Mouse (Mus musculus) liver, adult 2 months (tissue): ENCODE measurements around the gene Sh3pxd2a. TPM values are rescaled to one million over a fixed set of nuclear protein-coding genes. Genes with fewer than 3 reads are reported as not detected.

Source experiments
- DNase-seq: peaks from one replicate; pipeline ENCODE4 v3.0.0-alpha.2; 2011; ENCODE audit warnings: low read depth, low spot score; ENCODE audit errors: extremely low read depth
- H3K27ac ChIP-seq: fragments of 200-500 bp; replicated peaks from 2 replicates; pipeline ENCODE4 v1.5.1; 2012; ENCODE audit warnings: low read depth, mild to moderate bottlenecking, control low read depth, inconsistent platforms, low read length; ENCODE audit not compliant: insufficient read depth
- H3K27me3 ChIP-seq: fragments of 200-500 bp; 2 replicates; pipeline ENCODE4 v1.6.1; 2012; ENCODE audit warnings: mild to moderate bottlenecking, moderate library complexity, low read length, inconsistent platforms; ENCODE audit not compliant: control insufficient read depth, insufficient read depth
- H3K36me3 ChIP-seq: fragments of 200-500 bp; 2 replicates; pipeline ENCODE4 v1.6.1; 2012; ENCODE audit warnings: low read length, inconsistent platforms; ENCODE audit not compliant: control insufficient read depth, insufficient read depth
- H3K4me1 ChIP-seq: fragments of 200-500 bp; 2 replicates; pipeline ENCODE4 v1.6.1; 2011; ENCODE audit warnings: low read length; ENCODE audit not compliant: control insufficient read depth, insufficient read depth
- H3K4me3 ChIP-seq: fragments of 200-500 bp; 2 replicates; pipeline ENCODE4 v1.5.1; 2011; ENCODE audit warnings: low read depth, mild to moderate bottlenecking, control low read depth, low read length, moderate library complexity; ENCODE audit not compliant: insufficient read depth
- H3K79me2 ChIP-seq: fragments of 200-500 bp; 2 replicates; pipeline ENCODE4 v1.6.1; 2012; ENCODE audit warnings: inconsistent platforms, mild to moderate bottlenecking, low read length, moderate library complexity; ENCODE audit not compliant: control insufficient read depth, insufficient read depth
- H3K9ac ChIP-seq: fragments of 200-500 bp; 2 replicates; pipeline ENCODE4 v1.6.1; 2012; ENCODE audit warnings: low read depth, mild to moderate bottlenecking, control low read depth, inconsistent platforms, low read length
- CTCF ChIP-seq: fragments of 200-500 bp; IDR thresholded peaks from 2 replicates; pipeline ENCODE4 v1.5.1; 2011; ENCODE audit warnings: low read depth, low read length, control low read depth
- POLR2A ChIP-seq: fragments of 200-500 bp; IDR thresholded peaks from 2 replicates; pipeline ENCODE4 v1.6.1; 2011; ENCODE audit warnings: low read length, control low read depth; ENCODE audit not compliant: insufficient read depth; ENCODE audit errors: extremely low read depth
- WGBS: fragments of 180-500 bp; shearing (Covaris S2); methylation state at CpG from one replicate; pipeline ENCODE4 v1.1.7; 2018; 5-methylcytosine and 5-hydroxymethylcytosine counted together
- polyA plus RNA-seq: library from polyadenylated mRNA; depleted of rRNA; stranded (reverse); fragments of >200 nt; gene quantifications from 2 replicates; pipeline ENCODE4 v1.2.3, GENCODE M21; 2012; rRNA removed
- total RNA-seq: library from RNA; depleted of rRNA; stranded (reverse); fragments of >200 nt; gene quantifications from 2 replicates; pipeline ENCODE4 v1.2.3, GENCODE M21; 2014; rRNA removed

Sh3pxd2a gene
- total RNA-seq (4.2 and 7.0 TPM in 2 replicates), polyA plus RNA-seq (10.0 and 13.9 TPM in 2 replicates)

GRCm38 (mm10) chr19:47464304-47465241 is at the start of gene Sh3pxd2a:
Gene Sh3pxd2a, minus strand, starts transcription at chr19:47464401.
- Histone ChIP-seq H3K27me3 (no peaks in the 10 kb centered on the region), H3K27ac (peak within 1 kb of the TSS; percentile 91), H3K4me3 (peak within 1 kb of the TSS; percentile 90), H3K9ac (peak within 1 kb of the TSS; percentile 99), H3K36me3 (no peaks in the 10 kb centered on the region), H3K79me2 (peaks cover 18% of the 10 kb centered on the region; the same call in 1 of the 2 replicates), H3K4me1 (peaks cover 20% of the 10 kb centered on the region)
- 2% methylated on average over 54 of the region's 70 CpGs for WGBS
- no peak for TF ChIP-seq CTCF
- peak; percentile 37; the same call in 1 of the 2 replicates for TF ChIP-seq POLR2A
- DNase-seq: peak; percentile 96

GRCm38 (mm10) chr19:47513618-47513897 is 49.4 kb upstream of the Sh3pxd2a start:
- H3K9ac ChIP-seq: no peak overlapping the region
- 76% methylated on average over 4 of the region's 4 CpGs for WGBS
- no peak overlapping the region for H3K4me3 ChIP-seq
- DNase-seq: no peak
- H3K27me3 ChIP-seq: no peaks in the 10 kb centered on the region
- H3K27ac ChIP-seq: no peak overlapping the region
- no peaks in the 10 kb centered on the region for H3K79me2 ChIP-seq
- 0 out of 2 replicates have a peak, but pooled peaks cover 2% of the 10 kb centered on the region for H3K4me1 ChIP-seq
- TF ChIP-seq POLR2A: no peak
- TF ChIP-seq CTCF: no peak
- peaks cover 2% of the 10 kb centered on the region; the same call in 1 of the 2 replicates for H3K36me3 ChIP-seq

- Histone ChIP-seq H3K27ac (no peak overlapping the region; the same call in 1 of the 2 replicates), H3K36me3 (peaks cover 2% of the 10 kb centered on the region; the same call in 1 of the 2 replicates), H3K9ac (no peak overlapping the region), H3K4me3 (no peak overlapping the region), H3K4me1 (0 out of 2 replicates have a peak, but pooled peaks cover 2% of the 10 kb centered on the region), H3K79me2 (no peaks in the 10 kb centered on the region), H3K27me3 (no peaks in the 10 kb centered on the region)
- DNase-seq: no peak
- TF ChIP-seq POLR2A (no peak), CTCF (no peak)
- WGBS: 76% methylated on average over 21 of the region's 21 CpGs
Observed at GRCm38 (mm10) chr19:47512794-47513617, 48.8 kb upstream of the Sh3pxd2a start.

GRCm38 (mm10) chr19:47511958-47512357 is 47.8 kb upstream of the Sh3pxd2a start:
- Histone ChIP-seq H3K79me2 (no peaks in the 10 kb centered on the region), H3K27ac (peak overlapping the region; percentile 78), H3K4me3 (no peak overlapping the region), H3K9ac (no peak overlapping the region), H3K4me1 (0 out of 2 replicates have a peak, but pooled peaks cover 2% of the 10 kb centered on the region), H3K27me3 (no peaks in the 10 kb centered on the region), H3K36me3 (peaks cover 2% of the 10 kb centered on the region; the same call in 1 of the 2 replicates)
- 65% methylated on average over 6 of the region's 6 CpGs for WGBS
- TF ChIP-seq CTCF (no peak), POLR2A (no peak)
- no peak for DNase-seq

GRCm38 (mm10) chr19:47511294-47511675 is 47.1 kb upstream of the Sh3pxd2a start:
- H3K27me3 ChIP-seq: no peaks in the 10 kb centered on the region
- H3K9ac ChIP-seq: no peak overlapping the region
- peak overlapping the region; percentile 78 for H3K27ac ChIP-seq
- DNase-seq: no peak
- 75% methylated on average over 7 of the region's 7 CpGs for WGBS
- H3K4me1 ChIP-seq: 0 out of 2 replicates have a peak, but pooled peaks cover 2% of the 10 kb centered on the region
- TF ChIP-seq POLR2A: no peak
- no peak for TF ChIP-seq CTCF
- no peak overlapping the region for H3K4me3 ChIP-seq
- H3K36me3 ChIP-seq: peaks cover 2% of the 10 kb centered on the region; the same call in 1 of the 2 replicates
- no peaks in the 10 kb centered on the region for H3K79me2 ChIP-seq
